Mouse (Mus musculus) forebrain, embryonic 14.5 days (tissue): ENCODE data around the gene Fgf8. TPM values are rescaled to one million over a fixed set of nuclear protein-coding genes. Genes with fewer than 3 reads are reported as not detected.

Experiments used
- ATAC-seq: fragments of 200-750 bp; cut with Nextera tagmentation; 2 replicates; pipeline ENCODE4 v1.8.0; 2017; ENCODE audit warnings: mild to moderate bottlenecking, moderate library complexity
- DNase-seq: peaks from one replicate; pipeline ENCODE4 v3.0.0-alpha.2; 2015; ENCODE audit warnings: low spot score
- H3K27ac ChIP-seq: fragments of 300-500 bp; sonication (generic); 2 replicates; pipeline ENCODE4 v1.5.1; 2014; ENCODE audit warnings: low read depth, mild to moderate bottlenecking, control low read depth, low read length, moderate library complexity
- H3K27me3 ChIP-seq: fragments of 300-500 bp; sonication (generic); replicated peaks from 2 replicates; pipeline ENCODE4 v1.6.1; 2014; ENCODE audit warnings: low read length, control low read depth, mixed read lengths; ENCODE audit not compliant: control insufficient read depth, insufficient read depth
- H3K36me3 ChIP-seq: fragments of 300-500 bp; sonication (generic); 2 replicates; pipeline ENCODE4 v1.6.1; 2014; ENCODE audit warnings: low read length, control low read depth; ENCODE audit not compliant: control insufficient read depth, insufficient read depth
- H3K4me1 ChIP-seq: fragments of 300-500 bp; sonication (generic); 2 replicates; pipeline ENCODE4 v1.6.1; 2014; ENCODE audit warnings: antibody characterized with exemption, low read length, control low read depth; ENCODE audit not compliant: control insufficient read depth, insufficient read depth
- H3K4me2 ChIP-seq: fragments of 300-500 bp; sonication (generic); 2 replicates; pipeline ENCODE4 v1.6.1; 2014; ENCODE audit warnings: mild to moderate bottlenecking, control low read depth, low read length
- H3K4me3 ChIP-seq: fragments of 300-500 bp; sonication (generic); 2 replicates; pipeline ENCODE4 v1.5.1; 2014; ENCODE audit warnings: low read depth, low read length, control low read depth
- H3K9ac ChIP-seq: fragments of 300-500 bp; sonication (generic); 2 replicates; pipeline ENCODE4 v1.6.1; 2014; ENCODE audit warnings: mild to moderate bottlenecking, low read length, control low read depth, moderate library complexity
- H3K9me3 ChIP-seq: fragments of 300-500 bp; sonication (generic); replicated peaks from 2 replicates; pipeline ENCODE4 v1.6.1; 2016; ENCODE audit warnings: low read length, control low read depth, mixed read lengths; ENCODE audit not compliant: control insufficient read depth
- WGBS: fragments of 180-500 bp; shearing (Covaris S2); extraction: QIAGEN DNeasy Blood & Tissue Kit; methylation state at CpG from one replicate; pipeline ENCODE4 v1.1.7; 2014; 5-methylcytosine and 5-hydroxymethylcytosine counted together
- polyA plus RNA-seq: library from polyadenylated mRNA; unstranded; fragments of >200 nt; fragmentation: Nextera tagmentation; extraction: Ambion mirVana; gene quantifications from 2 replicates; pipeline ENCODE4 v1.2.1, GENCODE M21; 2014

Gene Fgf8
- polyA plus RNA-seq, 1 experiment from 2014 or later: 2.4 TPM

DNA sequence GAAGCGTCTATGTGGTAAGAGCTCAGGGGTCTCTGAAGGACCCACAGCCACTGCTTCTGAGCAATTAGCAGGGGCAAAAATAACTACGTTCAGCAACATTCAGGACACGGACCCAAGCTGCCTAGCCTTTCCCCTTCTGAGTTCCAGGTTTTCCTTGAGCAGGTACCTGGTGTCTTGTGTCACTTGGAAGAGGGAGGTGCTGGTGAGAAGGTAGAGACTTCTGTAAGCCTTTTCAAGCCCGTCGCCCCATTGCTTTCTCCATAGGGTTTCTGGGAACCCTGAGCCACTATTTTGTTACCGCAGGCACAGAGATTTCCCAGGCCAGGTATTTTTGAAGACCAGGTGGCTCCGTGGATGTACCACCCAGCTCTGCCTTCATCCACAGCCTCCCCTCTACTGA lies 904 bp upstream of the Fgf8 start:
- 0 out of 2 replicates have a peak overlapping the region, but pooled peaks have one; percentile 31 for H3K4me3 ChIP-seq
- DNase-seq (no peak), ATAC-seq (no peak)
- peaks cover 70% of the 10 kb centered on the region for H3K27me3 ChIP-seq
- 13% methylated on average over 7 of the region's 7 CpGs for WGBS
- H3K36me3 ChIP-seq: no peaks in the 10 kb centered on the region
- no peak overlapping the region for H3K9ac ChIP-seq
- peaks cover 6% of the 10 kb centered on the region for H3K4me1 ChIP-seq
- H3K4me2 ChIP-seq: no peak overlapping the region
- no peak overlapping the region for H3K27ac ChIP-seq
- H3K9me3 ChIP-seq: no peaks in the 10 kb centered on the region

GRCm38 (mm10) chr19:45742984-45743575 lies 365 bp upstream of the Fgf8 start:
- H3K27me3 ChIP-seq: peaks cover 75% of the 10 kb centered on the region
- peak overlapping the region; percentile 68 for H3K4me2 ChIP-seq
- H3K4me1 ChIP-seq: peaks cover 6% of the 10 kb centered on the region
- 0 out of 2 replicates have a peak overlapping the region, but pooled peaks have one; percentile 25 for H3K9ac ChIP-seq
- ATAC-seq: no peak
- 2% methylated on average over 22 of the region's 44 CpGs for WGBS
- H3K9me3 ChIP-seq: no peaks in the 10 kb centered on the region
- H3K27ac ChIP-seq: no peak overlapping the region
- no peak for DNase-seq
- no peaks in the 10 kb centered on the region for H3K36me3 ChIP-seq
- H3K4me3 ChIP-seq: peak overlapping the region; percentile 31

- no peak overlapping the region for H3K4me2 ChIP-seq
- peaks cover 89% of the 10 kb centered on the region for H3K27me3 ChIP-seq
- no peak for ATAC-seq
- H3K9ac ChIP-seq: no peak overlapping the region
- no peak overlapping the region for H3K27ac ChIP-seq
- peaks cover 14% of the 10 kb centered on the region for H3K4me1 ChIP-seq
- no peaks in the 10 kb centered on the region for H3K9me3 ChIP-seq
- H3K36me3 ChIP-seq: no peaks in the 10 kb centered on the region
- DNase-seq: no peak
- peak overlapping the region; percentile 31 for H3K4me3 ChIP-seq
- WGBS: under 1% methylated on average over 45 of the region's 45 CpGs
These were observed 1.1 kb downstream of the Fgf8 start for GRCm38 (mm10) chr19:45741431-45742217.

DNA sequence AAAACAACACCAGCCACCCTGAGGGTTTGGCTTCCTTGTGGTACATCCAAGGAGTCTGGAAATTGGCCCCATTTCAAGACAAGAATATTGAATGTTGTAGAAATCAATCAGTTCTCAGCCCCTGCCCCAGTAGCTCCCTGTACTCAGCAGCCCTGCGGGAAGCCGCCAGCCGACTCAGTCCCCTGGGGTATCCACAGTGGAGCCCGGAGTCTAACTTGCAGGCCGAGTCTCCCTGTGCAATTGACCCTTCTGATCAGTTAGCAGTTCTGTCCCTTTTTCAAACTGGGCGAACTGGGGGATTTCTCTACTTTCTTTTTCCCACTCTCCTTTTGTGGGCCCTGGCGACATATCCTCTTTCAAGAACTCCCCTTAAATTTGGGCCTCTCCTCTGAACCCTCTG lies 1.9 kb downstream of the Fgf8 start:
- Histone ChIP-seq H3K9me3 (no peaks in the 10 kb centered on the region), H3K27ac (no peak overlapping the region), H3K27me3 (peaks cover 93% of the 10 kb centered on the region), H3K4me3 (no peak overlapping the region), H3K9ac (no peak overlapping the region), H3K4me1 (peaks cover 14% of the 10 kb centered on the region), H3K36me3 (no peaks in the 10 kb centered on the region), H3K4me2 (no peak overlapping the region)
- WGBS: 4% methylated on average over 7 of the region's 7 CpGs
- ATAC-seq (no peak), DNase-seq (no peak)

GRCm38 (mm10) chr19:45740233-45740632 lies 2.5 kb downstream of the Fgf8 start:
- H3K9me3 ChIP-seq: no peaks in the 10 kb centered on the region
- H3K27ac ChIP-seq: no peak overlapping the region
- no peak overlapping the region for H3K4me2 ChIP-seq
- H3K27me3 ChIP-seq: peaks cover 94% of the 10 kb centered on the region
- H3K9ac ChIP-seq: no peak overlapping the region
- no peak overlapping the region for H3K4me3 ChIP-seq
- DNase-seq (no peak), ATAC-seq (no peak)
- peaks cover 10% of the 10 kb centered on the region for H3K4me1 ChIP-seq
- WGBS: under 1% methylated on average over 13 of the region's 13 CpGs
- H3K36me3 ChIP-seq: no peaks in the 10 kb centered on the region

- Histone ChIP-seq H3K36me3 (no peaks in the 10 kb centered on the region), H3K27ac (no peak overlapping the region), H3K4me1 (peaks cover 8% of the 10 kb centered on the region), H3K9me3 (no peaks in the 10 kb centered on the region), H3K27me3 (peaks cover 94% of the 10 kb centered on the region), H3K9ac (no peak overlapping the region), H3K4me3 (no peak overlapping the region), H3K4me2 (no peak overlapping the region)
- no peak for DNase-seq
- 46% methylated on average over 5 of the region's 5 CpGs for WGBS
- no peak for ATAC-seq
These were observed 4.2 kb downstream of the Fgf8 start for GRCm38 (mm10) chr19:45738521-45738920.

GRCm38 (mm10) chr19:45737846-45738484 lies 4.8 kb downstream of the Fgf8 start:
- H3K4me2 ChIP-seq: no peak overlapping the region
- WGBS: 54% methylated on average over 10 of the region's 10 CpGs
- DNase-seq (no peak), ATAC-seq (no peak)
- H3K9me3 ChIP-seq: no peaks in the 10 kb centered on the region
- no peak overlapping the region for H3K27ac ChIP-seq
- H3K9ac ChIP-seq: no peak overlapping the region
- no peaks in the 10 kb centered on the region for H3K36me3 ChIP-seq
- peaks cover 8% of the 10 kb centered on the region for H3K4me1 ChIP-seq
- peaks cover 92% of the 10 kb centered on the region for H3K27me3 ChIP-seq
- no peak overlapping the region for H3K4me3 ChIP-seq

- 8% methylated on average over 20 of the region's 23 CpGs for WGBS
- Histone ChIP-seq H3K9ac (0 out of 2 replicates have a peak overlapping the region, but pooled peaks have one; percentile 25), H3K4me2 (peak overlapping the region; percentile 55), H3K4me1 (peaks cover 8% of the 10 kb centered on the region), H3K9me3 (no peaks in the 10 kb centered on the region), H3K36me3 (no peaks in the 10 kb centered on the region), H3K4me3 (peak overlapping the region; percentile 19), H3K27me3 (peaks cover 93% of the 10 kb centered on the region), H3K27ac (no peak overlapping the region)
- DNase-seq (no peak), ATAC-seq (peak; percentile 52; the same call in 1 of the 2 replicates)
These were observed 5.4 kb downstream of the Fgf8 start for GRCm38 (mm10) chr19:45737208-45737845.
